ENCODE assay signal across 24 mouse cellular contexts in the genomic region with DNA sequence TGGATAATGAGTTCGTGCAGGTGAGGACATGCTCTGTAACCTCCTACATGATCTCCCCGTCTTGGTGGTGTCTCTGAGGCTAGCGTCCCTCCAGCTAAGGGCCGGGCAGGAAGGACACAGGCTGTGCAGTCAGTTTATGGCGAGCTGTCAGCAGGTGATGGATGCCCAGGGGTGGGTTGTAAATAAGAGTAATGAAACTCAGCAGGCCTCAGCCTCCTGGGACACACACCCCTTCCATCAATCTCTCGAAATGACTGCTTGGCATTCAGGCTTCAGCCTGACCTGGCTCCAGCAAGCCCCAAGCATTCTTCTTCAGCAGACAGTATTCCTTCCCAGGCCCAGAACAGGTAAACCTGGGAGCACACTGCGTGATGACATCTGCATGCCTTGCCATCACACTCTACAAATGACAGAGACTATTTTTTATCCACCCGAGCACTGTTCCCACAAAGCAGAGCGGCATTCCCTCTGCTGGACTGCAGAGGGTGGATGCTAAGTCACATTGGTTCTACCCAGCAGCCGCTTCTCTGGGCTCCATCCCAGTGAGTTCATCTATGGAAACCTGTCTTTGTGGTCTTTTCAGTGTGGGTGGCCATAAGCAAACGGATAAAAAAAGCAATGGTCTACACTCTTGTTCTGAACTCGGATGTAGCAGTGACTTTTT. TPM values are rescaled to one million over a fixed set of nuclear protein-coding genes. Genes with fewer than 3 reads are reported as not detected.
DNase-seq lines count a peak whose midpoint lies in the region; ATAC-seq and TF ChIP-seq lines count a peak whose summit lies in the region.
"Had no signal": no experiment of that assay in that cellular context is flagged by ENCODE, and none has a peak within 500 bp of the region (broad histone marks: within the 10 kb centered on the region; RNA-seq: fewer than 3 reads in every experiment).

No protein-coding gene starts in this region.

- DNase-seq in hindbrain, embryonic 11.5 days (ENCODE audit: low spot score): peak; percentile 39
- DNase-seq in hindbrain, postnatal 0 days (ENCODE audit: low spot score): no peak
- DNase-seq in kidney, postnatal 0 days (ENCODE audit: low spot score): peak; percentile 85
- DNase-seq in kidney, adult 8-10 months: no peak
- peak; percentile 61 for DNase-seq in embryo, embryonic 11.5 days (ENCODE audit: low read depth, low spot score)
- no peak for DNase-seq in ovary, adult 18-20 months (ENCODE audit: low spot score)
- no peak for DNase-seq in thymus, postnatal 25 days
- DNase-seq: cerebellum, adult 9-10 months; gastrocnemius, postnatal 36 days; heart, postnatal 14 days; left cerebral cortex, postnatal 4 days had no signal

- peak; percentile 60; the same call in 1 of the 2 replicates for ATAC-seq in hindbrain, embryonic 11.5 days (ENCODE audit: low FRiP score)
- no peak for ATAC-seq in hindbrain, postnatal 0 days
- peak; percentile 87 for ATAC-seq in kidney, postnatal 0 days (replicated peaks; ENCODE audit: low FRiP score, low read depth)
- peak; percentile 78 for ATAC-seq in neural tube, embryonic 13.5 days (ENCODE audit: low read depth)
- ATAC-seq: CD4-positive, CD25-positive, alpha-beta regulatory T cell, adult 4 months; forebrain, embryonic 14.5 days; liver, embryonic 12.5 days had no signal

- no peak overlapping the region for H3K4me2 ChIP-seq in hindbrain, embryonic 11.5 days (replicated peaks; ENCODE audit: low read depth, low read length)
- H3K4me2 ChIP-seq in hindbrain, postnatal 0 days (ENCODE audit: low read depth, low read length): no peak overlapping the region
- H3K4me2 ChIP-seq in kidney, postnatal 0 days (ENCODE audit: low read length): no peak overlapping the region
- H3K4me2 ChIP-seq in neural tube, embryonic 13.5 days: no peak overlapping the region
- H3K4me2 ChIP-seq: liver, embryonic 12.5 days had no signal

- WGBS in hindbrain, embryonic 11.5 days: 52% methylated on average over 12 of the region's 12 CpGs
- 66% methylated on average over 12 of the region's 12 CpGs for WGBS in hindbrain, postnatal 0 days
- WGBS in kidney, postnatal 0 days: 27% methylated on average over 12 of the region's 12 CpGs
- WGBS in neural tube, embryonic 13.5 days: 18% methylated on average over 12 of the region's 12 CpGs

- no peaks in the 10 kb centered on the region for H3K4me1 ChIP-seq in hindbrain, embryonic 11.5 days (replicated peaks; ENCODE audit: control insufficient read depth, insufficient read depth, low read length)
- no peaks in the 10 kb centered on the region for H3K4me1 ChIP-seq in hindbrain, postnatal 0 days (ENCODE audit: insufficient read depth, low read length)
- no peaks in the 10 kb centered on the region for H3K4me1 ChIP-seq in kidney, postnatal 0 days (replicated peaks; ENCODE audit: insufficient read depth, low read length)
- H3K4me1 ChIP-seq in neural tube, embryonic 13.5 days (replicated peaks): peaks cover 11% of the 10 kb centered on the region
- H3K4me1 ChIP-seq: liver, embryonic 12.5 days had no signal

- H3K9me3 ChIP-seq in hindbrain, embryonic 11.5 days (ENCODE audit: control insufficient read depth, low read length): no peaks in the 10 kb centered on the region
- no peaks in the 10 kb centered on the region for H3K9me3 ChIP-seq in hindbrain, postnatal 0 days (ENCODE audit: low read length)
- H3K9me3 ChIP-seq in kidney, postnatal 0 days (replicated peaks; ENCODE audit: low read length): no peaks in the 10 kb centered on the region
- no peaks in the 10 kb centered on the region for H3K9me3 ChIP-seq in neural tube, embryonic 13.5 days
- H3K9me3 ChIP-seq: G1E; heart, embryonic 10.5 days; liver, embryonic 12.5 days had no signal

- peaks cover 7% of the 10 kb centered on the region; the same call in 1 of the 2 replicates for H3K27me3 ChIP-seq in hindbrain, embryonic 11.5 days (ENCODE audit: control insufficient read depth, insufficient read depth, low read length)
- H3K27me3 ChIP-seq in hindbrain, postnatal 0 days (ENCODE audit: insufficient read depth, low read length): no peaks in the 10 kb centered on the region
- H3K27me3 ChIP-seq in kidney, postnatal 0 days (ENCODE audit: insufficient read depth, low read length): no peaks in the 10 kb centered on the region
- peaks cover 36% of the 10 kb centered on the region for H3K27me3 ChIP-seq in neural tube, embryonic 13.5 days

- no peak overlapping the region for H3K4me3 ChIP-seq in hindbrain, embryonic 11.5 days (ENCODE audit: low read depth, low read length)
- no peak overlapping the region for H3K4me3 ChIP-seq in hindbrain, postnatal 0 days (ENCODE audit: low read length)
- no peak overlapping the region for H3K4me3 ChIP-seq in kidney, postnatal 0 days (replicated peaks; ENCODE audit: low read depth, low read length)
- H3K4me3 ChIP-seq in neural tube, embryonic 13.5 days: no peak overlapping the region
- H3K4me3 ChIP-seq: erythroblast, embryonic 14.5 days; heart, embryonic 10.5 days; liver, embryonic 12.5 days had no signal

- H3K36me3 ChIP-seq in hindbrain, embryonic 11.5 days (ENCODE audit: control insufficient read depth, insufficient read depth, low read length): no peaks in the 10 kb centered on the region
- no peaks in the 10 kb centered on the region for H3K36me3 ChIP-seq in hindbrain, postnatal 0 days (ENCODE audit: insufficient read depth, low read length)
- no peaks in the 10 kb centered on the region for H3K36me3 ChIP-seq in kidney, postnatal 0 days (ENCODE audit: insufficient read depth, low read length)
- no peaks in the 10 kb centered on the region for H3K36me3 ChIP-seq in neural tube, embryonic 13.5 days
- H3K36me3 ChIP-seq: G1E; heart, embryonic 10.5 days; liver, embryonic 12.5 days had no signal

- no peak overlapping the region for H3K27ac ChIP-seq in hindbrain, embryonic 11.5 days (ENCODE audit: low read depth, low read length)
- H3K27ac ChIP-seq in hindbrain, postnatal 0 days: no peak overlapping the region
- no peak overlapping the region for H3K27ac ChIP-seq in kidney, postnatal 0 days
- peak overlapping the region; percentile 28; the same call in 1 of the 2 replicates for H3K27ac ChIP-seq in neural tube, embryonic 13.5 days (replicated peaks)
- H3K27ac ChIP-seq: heart, embryonic 10.5 days; liver, embryonic 12.5 days had no signal

- H3K9ac ChIP-seq in hindbrain, embryonic 11.5 days (ENCODE audit: low read depth, low read length): no peak overlapping the region
- H3K9ac ChIP-seq in hindbrain, postnatal 0 days (replicated peaks; ENCODE audit: low read length): no peak overlapping the region
- no peak overlapping the region for H3K9ac ChIP-seq in kidney, postnatal 0 days (ENCODE audit: low read depth, low read length)
- no peak overlapping the region for H3K9ac ChIP-seq in neural tube, embryonic 13.5 days
- H3K9ac ChIP-seq: liver, embryonic 12.5 days had no signal

- TF ChIP-seq CTCF in hindbrain, postnatal 0 days (IDR thresholded peaks at IDR 0.05; ENCODE audit: low read depth): no peak
- no peak for TF ChIP-seq CTCF in kidney, postnatal 0 days (IDR thresholded peaks at IDR 0.05; ENCODE audit: low read depth)

RNA-seq across cellular contexts. Expression of a gene that starts 23.1 kb away (rescaled TPM):
- not detected in 2 replicates for polyA plus RNA-seq in hindbrain, embryonic 11.5 days (2014; fragmentation: Nextera tagmentation; extraction: Ambion mirVana)
- total RNA-seq in hindbrain, postnatal 0 days (2014; rRNA removed): under 0.01 TPM in 1 of 2 replicates, not detected in the other
- polyA plus RNA-seq in hindbrain, postnatal 0 days (2015; fragmentation: Nextera tagmentation; extraction: Ambion mirVana): not detected in 2 replicates
- polyA plus RNA-seq in kidney, postnatal 0 days (2015; fragmentation: Nextera tagmentation; extraction: Ambion mirVana): not detected in 2 replicates
- polyA plus RNA-seq in neural tube, embryonic 13.5 days (2015; fragmentation: Nextera tagmentation; extraction: Ambion mirVana): not detected in 2 replicates
- total RNA-seq: gastrocnemius, postnatal 36 days; layer of hippocampus, adult 18-20 months; left cerebral cortex, postnatal 4 days; megakaryocyte-erythroid progenitor cell, adult 5-6 weeks had no signal
- polyA plus RNA-seq: CD4-positive, CD25-positive, alpha-beta regulatory T cell, adult 4 months; embryonic facial prominence, embryonic 11.5 days; forebrain, embryonic 14.5 days; G1E; lung, embryonic 16.5 days; thymus, postnatal 0 days had no signal

RNA-seq across cellular contexts. Expression of a gene that starts 38.9 kb away (rescaled TPM):
- 0.91 and 1.1 TPM in 2 replicates for polyA plus RNA-seq in hindbrain, embryonic 11.5 days (2014; fragmentation: Nextera tagmentation; extraction: Ambion mirVana)
- total RNA-seq in hindbrain, postnatal 0 days (2014; rRNA removed): 0.04 and 0.16 TPM in 2 replicates
- 0.09 and 0.14 TPM in 2 replicates for polyA plus RNA-seq in hindbrain, postnatal 0 days (2015; fragmentation: Nextera tagmentation; extraction: Ambion mirVana)
- polyA plus RNA-seq in kidney, postnatal 0 days (2015; fragmentation: Nextera tagmentation; extraction: Ambion mirVana): 0.78 and 0.84 TPM in 2 replicates
- 0.46 and 0.47 TPM in 2 replicates for polyA plus RNA-seq in neural tube, embryonic 13.5 days (2015; fragmentation: Nextera tagmentation; extraction: Ambion mirVana)
- total RNA-seq: megakaryocyte-erythroid progenitor cell, adult 5-6 weeks had no signal
- polyA plus RNA-seq: CD4-positive, CD25-positive, alpha-beta regulatory T cell, adult 4 months; erythroblast, embryonic 14.5 days; G1E; small intestine, adult 2 months had no signal

Comparison
In these comparisons a context has a peak if more than half of its experiments do, and no peak if none do; other contexts are left out.
1. DNase-seq: peak in hindbrain, embryonic 11.5 days (single experiment), kidney, postnatal 0 days (single experiment) and embryo, embryonic 11.5 days (single experiment); none in hindbrain, postnatal 0 days (single experiment), kidney, adult 8-10 months (0 of 2), ovary, adult 18-20 months (single experiment) and thymus, postnatal 25 days (single experiment).